Mouse (Mus musculus): ENCODE results near the gene Gm49396. TPM values are rescaled to one million over a fixed set of nuclear protein-coding genes. Genes with fewer than 3 reads are reported as not detected.

Gm49396 gene
- polyA plus RNA-seq, 1 experiment from 2014 or later = 20.7 TPM

DNA sequence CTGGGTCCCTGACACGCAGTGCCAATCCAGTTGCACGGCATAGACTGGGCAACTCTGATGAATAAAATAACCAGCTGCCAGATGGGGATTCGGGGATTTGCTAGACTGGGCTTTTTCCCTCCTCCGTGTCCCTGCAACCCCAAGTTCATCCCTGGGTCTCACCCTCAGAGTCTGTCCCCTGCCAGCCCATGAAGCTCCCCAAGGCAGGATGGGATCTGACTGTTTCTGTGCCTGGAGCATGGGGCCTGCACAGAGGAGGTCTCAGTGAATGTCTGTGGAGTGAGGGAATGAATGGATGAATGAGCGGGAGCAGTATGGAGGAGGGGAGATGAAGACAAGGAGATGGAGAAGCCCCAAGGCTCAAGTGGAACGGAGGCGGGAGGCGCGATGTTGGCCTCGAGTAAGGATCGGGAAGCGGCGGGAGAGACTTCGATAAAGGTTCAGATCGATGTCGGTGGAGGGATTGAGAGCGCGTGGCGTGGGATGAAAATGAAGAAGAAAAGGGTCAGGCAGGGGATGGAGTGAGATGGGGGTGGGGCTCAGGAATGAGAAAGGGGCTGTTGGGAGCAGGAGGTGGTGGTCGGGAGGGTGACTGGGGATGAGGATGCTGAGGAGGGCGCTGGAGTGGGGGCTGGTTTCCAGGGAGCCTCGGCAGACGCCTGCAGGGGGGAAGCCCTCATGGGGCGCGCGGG is 29.1 kb upstream of the Gm49396 start:
- Histone ChIP-seq H3K36me3 (replicated peaks) (peaks cover 29% of the 10 kb centered on the region), H3K9me3 (no peaks in the 10 kb centered on the region), H3K4me3 (peak overlapping the region; percentile 70), H3K4me1 (peaks cover 38% of the 10 kb centered on the region), H3K4me2 (peak overlapping the region; percentile 82), H3K9ac (peak overlapping the region; percentile 76), H3K27me3 (replicated peaks) (no peaks in the 10 kb centered on the region), H3K27ac (peak overlapping the region; percentile 96)
- peak; percentile 46 for ATAC-seq (replicated peaks)
- 1% methylated on average over 24 of the region's 26 CpGs for WGBS

DNA sequence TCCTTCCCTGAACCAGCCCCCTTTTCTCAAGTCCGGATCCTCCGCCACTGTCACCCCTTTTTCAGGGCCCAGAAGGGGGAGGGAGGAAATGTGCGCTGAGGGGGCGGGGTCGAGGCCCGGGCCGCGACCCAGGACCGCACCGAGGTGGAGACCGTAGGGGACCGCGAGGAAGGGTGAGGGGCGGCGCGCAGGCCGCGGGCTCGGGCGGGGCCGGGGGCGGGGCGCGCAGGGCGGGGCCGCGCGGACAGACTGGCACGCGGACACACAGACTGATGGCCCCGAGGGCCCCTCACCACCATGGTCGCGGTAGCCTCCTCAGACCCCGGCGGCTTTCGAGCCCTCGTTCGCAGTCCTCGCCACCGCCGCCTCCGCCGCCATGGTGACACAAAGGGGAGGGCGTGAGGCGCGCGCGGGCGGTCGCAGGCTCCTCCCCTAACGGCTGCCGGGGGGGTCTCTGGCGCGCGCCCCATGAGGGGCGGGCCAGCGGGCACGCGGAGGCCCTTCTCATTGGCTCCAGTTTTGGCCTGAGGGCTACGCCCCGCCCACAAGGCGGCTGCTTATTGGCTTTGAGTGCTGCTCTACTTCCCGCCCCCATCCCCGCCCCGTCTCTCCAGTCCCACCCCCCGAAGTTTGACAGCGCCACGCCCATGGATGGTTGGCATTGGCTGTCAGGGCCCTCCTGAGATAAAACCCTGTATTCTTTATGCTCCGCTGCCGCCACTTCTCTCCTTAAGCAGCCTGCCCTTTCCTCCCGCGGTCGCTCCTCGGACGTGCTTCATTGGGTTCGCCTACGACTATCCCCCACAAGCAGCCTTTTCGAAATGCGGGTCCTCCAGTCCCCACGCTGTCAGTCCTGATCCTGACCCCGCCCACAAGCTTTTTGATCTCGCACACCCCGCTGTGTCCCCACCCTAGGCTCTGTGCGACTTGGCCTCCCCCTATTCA is 28.2 kb upstream of the Gm49396 start, which contains the start of gene Arhgap33:
TSS of gene Arhgap33 (minus strand) at position 428 of the 945 bp plus-strand sequence.
- Histone ChIP-seq H3K4me2 (peak within 1 kb of the TSS; percentile 82), H3K9me3 (no peaks in the 10 kb centered on the region), H3K4me3 (peak within 1 kb of the TSS; percentile 70), H3K27ac (peak within 1 kb of the TSS; percentile 96), H3K36me3 (replicated peaks) (peaks cover 21% of the 10 kb centered on the region), H3K4me1 (peaks cover 38% of the 10 kb centered on the region), H3K27me3 (replicated peaks) (no peaks in the 10 kb centered on the region), H3K9ac (peak within 1 kb of the TSS; percentile 76)
- peak; percentile 92 for ATAC-seq (replicated peaks)
- under 1% methylated on average over 80 of the region's 84 CpGs for WGBS

DNA sequence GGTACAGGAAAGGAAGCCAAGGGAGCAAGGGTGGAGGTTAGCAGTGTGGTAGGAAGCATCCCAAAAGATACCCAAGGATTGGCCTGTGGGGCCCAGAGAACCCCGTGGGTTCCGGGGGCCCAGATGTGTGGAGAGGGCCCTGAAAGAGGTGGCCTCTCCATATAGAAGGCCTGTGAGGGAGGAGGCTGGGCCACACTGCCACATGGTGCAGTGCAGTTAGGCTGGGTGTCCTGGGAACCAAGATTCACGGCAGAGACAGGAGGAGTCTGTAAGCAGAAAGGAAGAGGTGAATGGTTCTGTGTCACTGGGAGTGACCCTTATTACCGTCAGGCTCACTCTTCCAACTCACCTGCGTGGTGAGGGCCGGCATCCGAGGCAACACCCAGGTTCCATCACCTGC is 22.6 kb upstream of the Gm49396 start:
- Histone ChIP-seq H3K9ac (no peak overlapping the region), H3K27ac (no peak overlapping the region), H3K4me2 (no peak overlapping the region), H3K4me1 (peaks cover 6% of the 10 kb centered on the region), H3K27me3 (replicated peaks) (no peaks in the 10 kb centered on the region), H3K9me3 (no peaks in the 10 kb centered on the region), H3K4me3 (no peak overlapping the region), H3K36me3 (replicated peaks) (peaks cover 5% of the 10 kb centered on the region; the same call in 1 of the 2 replicates)
- ATAC-seq (replicated peaks) = no peak
- 94% methylated on average over 7 of the region's 7 CpGs for WGBS

DNA sequence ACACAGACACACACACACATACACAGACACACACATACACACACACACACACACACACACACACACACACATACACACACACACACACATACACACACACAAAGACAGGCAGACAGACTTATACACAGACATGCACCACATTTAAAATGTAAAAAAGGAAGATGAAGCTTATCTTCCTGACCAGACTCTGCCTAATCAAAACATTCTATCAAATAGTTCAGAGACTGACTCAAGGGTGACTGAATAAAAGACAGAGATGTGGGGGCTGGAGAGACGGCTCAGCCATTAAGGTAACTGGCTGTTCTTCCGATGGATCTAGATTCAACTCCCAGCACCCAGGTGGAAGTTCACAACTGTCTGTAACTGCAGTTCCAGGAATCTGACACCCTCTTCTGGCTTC is 18.8 kb upstream of the Gm49396 start:
- Histone ChIP-seq H3K4me2 (no peak overlapping the region), H3K4me1 (no peaks in the 10 kb centered on the region), H3K4me3 (no peak overlapping the region), H3K27ac (no peak overlapping the region), H3K27me3 (replicated peaks) (no peaks in the 10 kb centered on the region), H3K9me3 (no peaks in the 10 kb centered on the region), H3K36me3 (replicated peaks) (peaks cover 5% of the 10 kb centered on the region; the same call in 1 of the 2 replicates), H3K9ac (no peak overlapping the region)
- 93% methylated on average over 2 of the region's 2 CpGs for WGBS
- no peak for ATAC-seq (replicated peaks)

DNA sequence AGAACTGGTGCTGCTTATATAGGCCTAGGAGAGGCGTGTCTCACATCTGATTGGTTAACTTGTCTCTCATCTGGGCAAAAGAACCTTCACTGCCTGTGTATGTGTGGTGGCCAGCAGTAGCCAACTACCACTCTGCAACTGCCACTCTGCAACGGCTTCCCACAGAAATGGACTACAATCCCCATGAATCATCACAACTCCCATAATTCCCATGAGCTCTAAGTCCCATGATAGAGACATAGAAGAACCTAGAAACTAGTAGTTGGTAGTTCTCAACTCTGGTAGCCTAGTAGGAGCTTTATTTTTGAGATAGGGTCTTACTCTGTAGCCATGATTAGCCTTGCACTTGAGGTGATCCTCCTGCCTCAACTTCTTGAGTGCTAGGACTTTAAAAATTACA is 13.3 kb upstream of the Gm49396 start:
- no peaks in the 10 kb centered on the region for H3K27me3 ChIP-seq (replicated peaks)
- 86% methylated on average over 2 of the region's 2 CpGs for WGBS
- H3K27ac ChIP-seq = no peak overlapping the region
- no peak for ATAC-seq (replicated peaks)
- H3K4me2 ChIP-seq = no peak overlapping the region
- no peak overlapping the region for H3K9ac ChIP-seq
- peaks cover 15% of the 10 kb centered on the region for H3K4me1 ChIP-seq
- H3K36me3 ChIP-seq (replicated peaks) = peaks cover 6% of the 10 kb centered on the region; the same call in 1 of the 2 replicates
- H3K4me3 ChIP-seq = no peak overlapping the region
- H3K9me3 ChIP-seq = no peaks in the 10 kb centered on the region

DNA sequence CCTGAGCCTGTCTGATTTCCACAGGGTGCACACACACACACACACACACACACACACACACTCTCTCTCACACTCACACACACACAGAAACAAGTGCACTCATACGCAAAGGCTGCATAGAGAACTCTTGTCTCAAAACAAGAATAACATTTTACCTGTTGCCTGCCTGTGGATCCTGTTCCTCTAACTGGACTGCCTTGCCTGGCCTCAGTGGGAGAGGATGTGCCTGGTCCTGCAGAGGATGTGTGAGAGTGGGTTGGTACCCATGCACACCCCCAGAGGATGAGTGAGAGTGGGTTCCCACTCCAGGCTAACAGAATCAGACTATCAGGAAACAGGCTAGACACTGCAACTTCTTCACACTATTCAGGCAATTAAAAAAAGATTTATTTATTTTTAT is 12.5 kb upstream of the Gm49396 start:
- no peaks in the 10 kb centered on the region for H3K27me3 ChIP-seq (replicated peaks)
- H3K4me2 ChIP-seq = no peak overlapping the region
- H3K4me1 ChIP-seq = peaks cover 15% of the 10 kb centered on the region
- no peak overlapping the region for H3K27ac ChIP-seq
- ATAC-seq (replicated peaks) = no peak
- 100% methylated on average over 1 of the region's 1 CpGs for WGBS
- H3K4me3 ChIP-seq = no peak overlapping the region
- H3K9ac ChIP-seq = no peak overlapping the region
- peaks cover 13% of the 10 kb centered on the region; the same call in 1 of the 2 replicates for H3K36me3 ChIP-seq (replicated peaks)
- H3K9me3 ChIP-seq = no peaks in the 10 kb centered on the region

DNA sequence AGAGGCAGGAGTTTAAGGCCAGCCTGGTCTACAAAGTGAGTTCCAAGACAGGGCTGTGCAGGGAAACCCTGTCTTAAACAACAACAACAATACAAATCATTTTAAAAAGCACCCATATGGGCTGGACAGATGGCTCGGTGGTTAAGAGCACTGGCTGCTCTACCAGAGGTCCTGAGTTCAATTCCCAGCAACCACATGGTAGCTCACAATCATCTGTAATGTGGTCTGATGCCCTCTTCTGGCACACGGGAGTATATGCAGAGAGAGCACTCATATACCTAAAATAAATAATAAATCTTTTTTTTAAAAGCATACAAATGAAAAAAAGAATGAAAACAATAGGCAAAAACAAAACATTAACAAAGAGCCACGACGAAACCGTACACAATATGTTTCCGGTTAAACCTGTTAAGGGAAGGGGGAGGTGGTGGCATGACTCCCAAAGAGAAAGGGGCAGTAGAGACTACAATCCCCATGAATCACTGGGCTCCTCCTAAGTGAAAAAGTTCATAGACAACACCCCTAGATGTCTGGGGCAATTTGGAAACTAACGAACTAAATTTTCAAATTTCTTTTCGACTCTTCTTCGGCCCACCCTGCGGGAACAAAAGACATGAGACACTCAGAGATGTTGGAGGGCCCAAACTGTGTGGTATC is 11.6 kb upstream of the Gm49396 start:
- Histone ChIP-seq H3K4me3 (peak overlapping the region; percentile 71), H3K4me2 (peak overlapping the region; percentile 90), H3K36me3 (replicated peaks) (peaks cover 20% of the 10 kb centered on the region; the same call in 1 of the 2 replicates), H3K4me1 (peaks cover 15% of the 10 kb centered on the region), H3K9ac (peak overlapping the region; percentile 62), H3K27me3 (replicated peaks) (no peaks in the 10 kb centered on the region), H3K9me3 (no peaks in the 10 kb centered on the region), H3K27ac (peak overlapping the region; percentile 97)
- peak; percentile 81 for ATAC-seq (replicated peaks)
- WGBS = 1% methylated on average over 10 of the region's 10 CpGs

DNA sequence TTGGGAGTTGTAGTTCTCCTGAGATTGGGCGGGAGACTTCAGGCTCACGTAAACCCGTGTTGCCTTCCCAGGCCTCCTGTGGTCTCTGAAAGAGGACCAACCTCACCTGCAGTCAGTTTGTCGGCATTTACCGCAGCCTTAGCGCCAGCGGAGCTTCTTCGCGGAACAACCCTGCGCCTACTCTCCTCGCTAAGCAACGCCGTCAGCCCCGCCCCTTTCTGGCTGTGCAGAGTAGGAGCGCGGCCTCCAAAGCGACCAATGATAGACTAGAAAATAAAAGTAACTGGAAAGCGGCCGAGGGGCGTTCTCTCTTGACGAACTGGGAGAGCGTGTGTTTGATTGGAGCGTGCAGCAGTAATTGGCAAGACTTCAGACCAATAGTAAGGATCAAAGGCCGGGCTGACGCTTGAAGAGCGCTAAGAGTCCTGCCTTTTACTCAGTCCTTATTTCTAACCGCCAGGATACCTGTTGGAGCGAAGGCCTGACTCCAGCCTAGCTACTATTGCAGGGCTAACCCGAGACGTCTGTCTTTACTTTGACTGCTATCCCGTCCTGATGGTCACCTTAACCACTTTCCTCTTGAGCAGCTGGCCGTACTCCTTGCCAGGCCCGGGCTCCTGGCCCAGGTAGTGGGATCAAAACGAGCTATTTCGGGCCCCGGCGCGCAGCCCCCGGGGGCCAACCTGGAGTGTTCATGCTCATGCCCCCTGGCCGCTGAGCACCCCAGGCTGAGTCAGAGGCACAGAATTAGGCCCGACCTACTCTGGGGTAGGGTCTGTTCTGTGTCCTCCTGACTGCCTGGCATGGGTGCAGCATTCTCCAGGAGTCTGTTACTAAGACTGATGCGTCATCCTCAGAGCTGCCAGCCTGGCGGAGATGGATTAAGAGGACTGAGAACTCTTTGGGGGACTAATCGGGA is 10.8 kb upstream of the Gm49396 start, which contains the start of the genes Hspb6 and Proser3:
TSS of gene Hspb6 (plus strand) at position 77 of the 919 bp plus-strand sequence.
TSS of gene Proser3 (minus strand) at position 198 of the 919 bp plus-strand sequence.
- Histone ChIP-seq H3K4me2 (peak within 1 kb of the TSS; percentile 90), H3K27ac (peak within 1 kb of the TSS; percentile 97), H3K4me1 (peaks cover 15% of the 10 kb centered on the region), H3K9me3 (no peaks in the 10 kb centered on the region), H3K9ac (peak within 1 kb of the TSS; percentile 62), H3K27me3 (replicated peaks) (no peaks in the 10 kb centered on the region), H3K4me3 (peak within 1 kb of the TSS; percentile 71), H3K36me3 (replicated peaks) (peaks cover 28% of the 10 kb centered on the region; the same call in 1 of the 2 replicates)
- ATAC-seq (replicated peaks) = peak; percentile 96
- under 1% methylated on average over 44 of the region's 44 CpGs for WGBS

DNA sequence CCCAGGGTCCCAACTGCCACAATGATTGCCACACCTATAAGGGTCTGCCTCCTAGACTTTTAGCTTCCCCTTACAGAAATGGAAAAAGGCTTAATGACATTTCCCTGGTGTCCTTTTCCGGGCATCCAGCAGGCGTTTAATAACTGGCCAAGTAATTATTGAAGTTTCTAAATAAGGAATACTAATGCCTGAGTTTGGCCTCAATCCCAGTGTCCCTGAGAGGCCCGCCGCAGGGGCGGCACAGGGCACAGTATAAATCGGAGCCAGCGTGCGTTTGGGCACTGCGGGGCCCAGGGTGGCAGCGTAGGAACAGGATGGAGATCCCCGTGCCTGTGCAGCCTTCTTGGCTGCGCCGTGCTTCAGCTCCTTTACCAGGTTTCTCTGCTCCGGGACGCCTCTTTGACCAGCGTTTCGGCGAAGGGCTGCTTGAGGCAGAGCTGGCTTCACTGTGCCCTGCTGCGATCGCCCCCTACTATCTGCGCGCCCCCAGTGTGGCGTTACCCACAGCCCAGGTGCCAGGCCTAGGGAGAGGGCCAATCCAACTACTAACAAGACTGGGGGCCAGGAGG is 10.0 kb upstream of the Gm49396 start:
- no peak for ATAC-seq (replicated peaks)
- Histone ChIP-seq H3K27ac (peak overlapping the region; percentile 77), H3K4me3 (peak overlapping the region; percentile 71), H3K4me2 (peak overlapping the region; percentile 90), H3K9ac (peak overlapping the region; percentile 47), H3K27me3 (replicated peaks) (no peaks in the 10 kb centered on the region), H3K36me3 (replicated peaks) (peaks cover 28% of the 10 kb centered on the region; the same call in 1 of the 2 replicates), H3K4me1 (peaks cover 19% of the 10 kb centered on the region), H3K9me3 (no peaks in the 10 kb centered on the region)
- WGBS = 4% methylated on average over 23 of the region's 23 CpGs

DNA sequence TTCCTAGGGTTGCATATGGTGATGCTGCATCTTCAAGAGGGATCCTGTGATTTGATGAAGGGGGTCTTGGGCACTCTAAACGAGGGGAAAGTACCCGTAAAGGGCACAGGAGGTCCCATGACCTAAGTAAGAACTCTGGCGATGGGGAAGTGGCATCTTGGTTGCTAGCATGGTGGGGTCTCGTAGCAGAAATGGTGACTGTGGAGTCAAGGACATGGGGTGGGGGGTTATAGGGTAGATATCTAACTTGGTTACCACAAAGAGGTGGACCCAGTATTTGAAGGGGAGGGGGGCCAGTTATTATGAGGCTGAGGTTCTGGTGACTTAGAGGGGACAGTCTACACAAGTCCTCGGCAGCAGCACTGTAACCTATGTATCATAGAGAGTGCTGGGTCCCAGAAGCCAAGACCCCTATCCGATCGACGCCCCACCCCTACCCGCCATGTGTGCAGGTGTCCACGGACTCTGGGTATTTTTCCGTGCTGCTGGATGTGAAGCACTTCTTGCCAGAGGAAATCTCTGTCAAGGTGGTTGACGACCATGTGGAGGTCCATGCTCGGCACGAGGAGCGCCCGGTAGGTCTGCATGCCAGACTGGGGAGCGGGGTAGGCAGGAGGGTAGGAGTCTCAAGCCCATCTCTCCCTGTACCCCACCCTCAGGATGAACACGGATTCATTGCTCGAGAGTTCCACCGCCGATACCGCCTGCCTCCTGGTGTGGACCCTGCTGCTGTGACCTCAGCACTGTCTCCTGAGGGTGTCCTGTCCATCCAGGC is 9.1 kb upstream of the Gm49396 start:
- H3K9ac ChIP-seq = peak overlapping the region; percentile 47; the same call in 1 of the 2 replicates
- H3K9me3 ChIP-seq = no peaks in the 10 kb centered on the region
- ATAC-seq (replicated peaks) = no peak
- H3K4me1 ChIP-seq = peaks cover 28% of the 10 kb centered on the region
- no peak overlapping the region for H3K4me3 ChIP-seq
- H3K4me2 ChIP-seq = peak overlapping the region; percentile 90; the same call in 1 of the 2 replicates
- WGBS = 88% methylated on average over 22 of the region's 22 CpGs
- no peaks in the 10 kb centered on the region for H3K27me3 ChIP-seq (replicated peaks)
- H3K36me3 ChIP-seq (replicated peaks) = peaks cover 28% of the 10 kb centered on the region; the same call in 1 of the 2 replicates
- H3K27ac ChIP-seq = no peak overlapping the region
